Mouse (Mus musculus) cerebellum, postnatal 10 days (tissue): ENCODE data around the gene Nfia.

ENCODE experiments used
- DNase-seq, 2 experiments: peaks; one replicate each; pipeline ENCODE4 v3.0.0; 2021; ENCODE audit warnings: mixed read lengths in 2 of 2

Gene Nfia

GRCm38 (mm10) chr4:97816753-97817152 lies 44.2 kb downstream of the Nfia start:
- no peak for DNase-seq

GRCm38 (mm10) chr4:97817741-97818140 lies 45.2 kb downstream of the Nfia start:
- no peak for DNase-seq

- DNase-seq, result no peak
Measured at GRCm38 (mm10) chr4:97818498-97818897, 46.0 kb downstream of the Nfia start.

GRCm38 (mm10) chr4:97819101-97819500 lies 46.6 kb downstream of the Nfia start:
- no peak for DNase-seq

GRCm38 (mm10) chr4:97820474-97821259 lies 48.1 kb downstream of the Nfia start:
- no peak for DNase-seq

- DNase-seq, result no peak
Measured at GRCm38 (mm10) chr4:97821556-97822251, 49.2 kb downstream of the Nfia start.

- no peak for DNase-seq
Measured at GRCm38 (mm10) chr4:97823512-97823911, 51.0 kb downstream of the Nfia start.

GRCm38 (mm10) chr4:97824451-97824850 lies 51.9 kb downstream of the Nfia start:
- DNase-seq, result peak in 1 of 2 experiments; percentile 24

GRCm38 (mm10) chr4:97825432-97825831 lies 52.9 kb downstream of the Nfia start:
- DNase-seq, result no peak

GRCm38 (mm10) chr4:97825841-97826240 lies 53.3 kb downstream of the Nfia start:
- no peak for DNase-seq

GRCm38 (mm10) chr4:97827115-97827514 lies 54.6 kb downstream of the Nfia start:
- no peak for DNase-seq

GRCm38 (mm10) chr4:97828579-97828978 lies 56.0 kb downstream of the Nfia start:
- no peak for DNase-seq

GRCm38 (mm10) chr4:97829336-97830050 lies 57.0 kb downstream of the Nfia start:
- DNase-seq, result no peak

GRCm38 (mm10) chr4:97830051-97830853 lies 57.7 kb downstream of the Nfia start:
- no peak for DNase-seq

- DNase-seq, result no peak
Measured at GRCm38 (mm10) chr4:97830935-97831608, 58.5 kb downstream of the Nfia start.

- DNase-seq, result no peak
Measured at GRCm38 (mm10) chr4:97831611-97832278, 59.2 kb downstream of the Nfia start.

- no peak for DNase-seq
Measured at GRCm38 (mm10) chr4:97832279-97832640, 59.7 kb downstream of the Nfia start.

- DNase-seq, result peak; percentile 65 to 67
Measured at GRCm38 (mm10) chr4:97836812-97837211, 64.3 kb downstream of the Nfia start.

- no peak for DNase-seq
Measured at GRCm38 (mm10) chr4:97837724-97838123, 65.2 kb downstream of the Nfia start.

- no peak for DNase-seq
Measured at GRCm38 (mm10) chr4:97838651-97839050, 66.1 kb downstream of the Nfia start.

GRCm38 (mm10) chr4:97839406-97840101 lies 67.0 kb downstream of the Nfia start:
- DNase-seq, result no peak
